Mouse (Mus musculus) MEL (cell line): ENCODE measurements around the gene Tent4b. TPM values are rescaled to one million over a fixed set of nuclear protein-coding genes. Genes with fewer than 3 reads are reported as not detected.

Source experiments
- DNase-seq: peaks from one replicate; pipeline ENCODE4 v3.0.0; 2011; ENCODE audit warnings: low read depth, low spot score
- H3K27ac ChIP-seq: 2 replicates; pipeline ENCODE4 v1.5.1; 2012; ENCODE audit warnings: low read depth, mild to moderate bottlenecking, control low read depth, low read length, moderate library complexity; ENCODE audit not compliant: control insufficient read depth
- H3K27me3 ChIP-seq, 2 experiments: fragments of 150-350 bp in 1 of 2; sonication (generic) in 1 of 2; 2 replicates each; pipeline ENCODE4 v1.6.1; 2012; ENCODE audit warnings: low read length in 2 of 2, mild to moderate bottlenecking in 2 of 2, improper control_type of control experiment in 1 of 2, moderate library complexity in 1 of 2; ENCODE audit not compliant: insufficient read depth in 2 of 2, control insufficient read depth in 1 of 2
- H3K36me3 ChIP-seq, 2 experiments: 2 replicates each; pipeline ENCODE4 v1.6.1; 2012 to 2014; ENCODE audit warnings: low read length in 2 of 2, improper control_type of control experiment in 1 of 2, inconsistent platforms in 1 of 2, mild to moderate bottlenecking in 1 of 2; ENCODE audit not compliant: insufficient read depth in 2 of 2, control insufficient read depth in 1 of 2
- H3K4me1 ChIP-seq, 2 experiments: fragments of 150-350 bp in 1 of 2; sonication (generic) in 1 of 2; 2 replicates each; pipeline ENCODE4 v1.6.1; 2012; ENCODE audit warnings: low read length in 2 of 2, improper control_type of control experiment in 1 of 2, mild to moderate bottlenecking in 1 of 2; ENCODE audit not compliant: insufficient read depth in 2 of 2, control insufficient read depth in 1 of 2
- H3K4me3 ChIP-seq, 2 experiments: fragments of 150-350 bp in 1 of 2; sonication (generic) in 1 of 2; 2 replicates each; pipeline ENCODE4 v1.5.1; 2012; ENCODE audit warnings: low read depth in 2 of 2, low read length in 2 of 2, mild to moderate bottlenecking in 2 of 2, moderate library complexity in 2 of 2, control low read depth in 1 of 2, improper control_type of control experiment in 1 of 2; ENCODE audit not compliant: control insufficient read depth in 1 of 2, insufficient read depth in 1 of 2
- H3K79me2 ChIP-seq: 2 replicates; pipeline ENCODE4 v1.6.1; 2012; ENCODE audit warnings: mild to moderate bottlenecking, low read length, moderate library complexity; ENCODE audit not compliant: control insufficient read depth, poor library complexity, insufficient read depth
- H3K9ac ChIP-seq: 2 replicates; pipeline ENCODE4 v1.6.1; 2012; ENCODE audit warnings: low read depth, mild to moderate bottlenecking, control low read depth, low read length, moderate library complexity; ENCODE audit not compliant: control insufficient read depth, poor library complexity, severe bottlenecking
- H3K9me3 ChIP-seq: fragments of 150-350 bp; sonication (generic); replicated peaks from 2 replicates; pipeline ENCODE4 v1.6.1; 2012; ENCODE audit warnings: mild to moderate bottlenecking, low read length, improper control_type of control experiment, moderate library complexity; ENCODE audit not compliant: insufficient read depth
- BHLHE40 ChIP-seq: IDR thresholded peaks from 2 replicates; pipeline ENCODE4 v1.6.1; 2012; ENCODE audit warnings: low read depth, mild to moderate bottlenecking, inconsistent platforms, low read length, improper control_type of control experiment, borderline replicate concordance
- CHD2 ChIP-seq: IDR thresholded peaks from 2 replicates; pipeline ENCODE4 v1.6.1; 2011; ENCODE audit warnings: low read length, improper control_type of control experiment
- CTCF ChIP-seq, 3 experiments: IDR thresholded peaks in 2 of 3; conservative IDR thresholded peaks in 1 of 3; 2 replicates each; pipeline ENCODE4 v1.5.1; 2011 to 2012; ENCODE audit warnings: low read length in 3 of 3, low read depth in 2 of 3, mild to moderate bottlenecking in 2 of 3, improper control_type of control experiment in 1 of 3, inconsistent platforms in 1 of 3, mixed read lengths in 1 of 3, moderate library complexity in 1 of 3; ENCODE audit not compliant: control insufficient read depth in 1 of 3, insufficient read depth in 1 of 3, poor library complexity in 1 of 3, severe bottlenecking in 1 of 3
- E2F4 ChIP-seq: IDR thresholded peaks from 2 replicates; pipeline ENCODE4 v1.6.1; 2011; ENCODE audit warnings: low read depth, low read length, improper control_type of control experiment, borderline replicate concordance
- ELF1 ChIP-seq: IDR thresholded peaks from 2 replicates; pipeline ENCODE4 v1.6.1; 2014; ENCODE audit warnings: low read depth, mild to moderate bottlenecking, inconsistent platforms, low read length, improper control_type of control experiment, moderate library complexity
- ETS1 ChIP-seq: IDR thresholded peaks from 2 replicates; pipeline ENCODE4 v1.6.1; 2012; ENCODE audit warnings: low read depth, mild to moderate bottlenecking, inconsistent platforms, low read length, improper control_type of control experiment, moderate library complexity
- GABPA ChIP-seq: IDR thresholded peaks from 2 replicates; pipeline ENCODE4 v1.6.1; 2012; ENCODE audit warnings: low read depth, mild to moderate bottlenecking, inconsistent platforms, low read length, improper control_type of control experiment, moderate library complexity
- GATA1 ChIP-seq: IDR thresholded peaks from 2 replicates; pipeline ENCODE4 v1.6.1; 2011; ENCODE audit warnings: low read depth, low read length, improper control_type of control experiment
- HCFC1 ChIP-seq: IDR thresholded peaks from 2 replicates; pipeline ENCODE4 v1.6.1; 2012; ENCODE audit warnings: low read depth, mild to moderate bottlenecking, inconsistent platforms, low read length, improper control_type of control experiment, moderate library complexity
- JUND ChIP-seq: IDR thresholded peaks from 2 replicates; pipeline ENCODE4 v1.6.1; 2011; ENCODE audit warnings: low read depth, mild to moderate bottlenecking, improper control_type of control experiment, low read length
- MAX ChIP-seq: IDR thresholded peaks from 2 replicates; pipeline ENCODE4 v1.6.1; 2011; ENCODE audit warnings: low read length, improper control_type of control experiment
- MAZ ChIP-seq: IDR thresholded peaks from 2 replicates; pipeline ENCODE4 v1.6.1; 2012; ENCODE audit warnings: low read depth, mild to moderate bottlenecking, inconsistent platforms, low read length, improper control_type of control experiment
- MEF2A ChIP-seq: IDR thresholded peaks from 2 replicates; pipeline ENCODE4 v1.6.1; 2014; ENCODE audit warnings: low read depth, mild to moderate bottlenecking, inconsistent platforms, low read length, improper control_type of control experiment; ENCODE audit not compliant: poor library complexity, insufficient replicate concordance, severe bottlenecking; ENCODE audit errors: extremely low read depth
- MYC ChIP-seq: IDR thresholded peaks from 2 replicates; pipeline ENCODE4 v1.6.1; 2011; ENCODE audit warnings: low read depth, mild to moderate bottlenecking, low read length, improper control_type of control experiment, moderate library complexity
- NELFE ChIP-seq: IDR thresholded peaks from 2 replicates; pipeline ENCODE4 v1.6.1; 2011; ENCODE audit warnings: low read depth, low read length, improper control_type of control experiment
- NRF1 ChIP-seq: IDR thresholded peaks from 2 replicates; pipeline ENCODE4 v1.6.1; 2014; ENCODE audit warnings: low read depth, mild to moderate bottlenecking, inconsistent platforms, low read length, improper control_type of control experiment, moderate library complexity; ENCODE audit not compliant: poor library complexity, insufficient read depth, severe bottlenecking
- POLR2AphosphoS2 ChIP-seq: IDR thresholded peaks from 2 replicates; pipeline ENCODE4 v1.6.1; 2011; ENCODE audit warnings: low read length, improper control_type of control experiment
- POLR2AphosphoS5 ChIP-seq: IDR thresholded peaks from 2 replicates; pipeline ENCODE4 v1.6.1; 2012; ENCODE audit warnings: low read depth, borderline replicate concordance, mild to moderate bottlenecking, inconsistent platforms, low read length, moderate library complexity, mixed read lengths
- RAD21 ChIP-seq: IDR thresholded peaks from 2 replicates; pipeline ENCODE4 v1.6.1; 2011; ENCODE audit warnings: mild to moderate bottlenecking, low read depth, low read length, improper control_type of control experiment
- RCOR1 ChIP-seq: IDR thresholded peaks from 2 replicates; pipeline ENCODE4 v1.6.1; 2012; ENCODE audit warnings: low read depth, mild to moderate bottlenecking, inconsistent platforms, low read length, improper control_type of control experiment
- SIN3A ChIP-seq: IDR thresholded peaks from 2 replicates; pipeline ENCODE4 v1.6.1; 2012; ENCODE audit warnings: low read length, improper control_type of control experiment, inconsistent platforms
- SMC3 ChIP-seq: IDR thresholded peaks from 2 replicates; pipeline ENCODE4 v1.6.1; 2011; ENCODE audit warnings: low read depth, low read length, improper control_type of control experiment
- TAL1 ChIP-seq: IDR thresholded peaks from 2 replicates; pipeline ENCODE4 v1.6.1; 2012; ENCODE audit warnings: mild to moderate bottlenecking, inconsistent platforms, low read length, moderate library complexity, mixed read lengths
- TBP ChIP-seq: IDR thresholded peaks from 2 replicates; pipeline ENCODE4 v1.8.0; 2011; ENCODE audit warnings: low read depth, low read length, improper control_type of control experiment
- UBTF ChIP-seq: IDR thresholded peaks from 2 replicates; pipeline ENCODE4 v1.6.1; 2012; ENCODE audit warnings: low read depth, mild to moderate bottlenecking, inconsistent platforms, low read length, improper control_type of control experiment, moderate library complexity, borderline replicate concordance; ENCODE audit not compliant: insufficient read depth
- USF2 ChIP-seq, 2 experiments: IDR thresholded peaks; 2 replicates each; pipeline ENCODE4 v1.6.1; 2011 to 2012; ENCODE audit warnings: improper control_type of control experiment in 2 of 2, low read length in 2 of 2, borderline replicate concordance in 1 of 2, inconsistent platforms in 1 of 2, low read depth in 1 of 2, mild to moderate bottlenecking in 1 of 2; ENCODE audit not compliant: insufficient read depth in 1 of 2
- ZKSCAN1 ChIP-seq: IDR thresholded peaks from 2 replicates; pipeline ENCODE4 v1.6.1; 2012; ENCODE audit warnings: low read depth, mild to moderate bottlenecking, inconsistent platforms, low read length, improper control_type of control experiment, moderate library complexity
- polyA plus RNA-seq, 2 experiments: library from polyadenylated mRNA; stranded (reverse) in 1 of 2; unstranded in 1 of 2; fragments of >175 nt in 1 of 2; fragments of >200 nt in 1 of 2; gene quantifications; 2 replicates each; pipeline versions ENCODE4 v1.2.1 to v1.2.4; 2012; ENCODE audit warnings: low replicate concordance in 2 of 2, low read depth in 1 of 2; ENCODE audit not compliant: insufficient read length in 2 of 2, insufficient read depth in 1 of 2, missing spikeins in 1 of 2
- total RNA-seq: library from RNA; depleted of rRNA; stranded (reverse); fragments of 300-350 nt; gene quantifications from 2 replicates; pipeline ENCODE4 v1.2.3, GENCODE M21; 2012

Gene Tent4b
- total and polyA plus RNA-seq, 3 experiments: 25.9 to 45.3 TPM; not detected in 1

- no peak overlapping the region for H3K27ac ChIP-seq
- no peaks in the 10 kb centered on the region for H3K27me3 ChIP-seq
- no peak overlapping the region for H3K9ac ChIP-seq
- no peak for DNase-seq
- H3K36me3 ChIP-seq: no peaks in the 10 kb centered on the region
- no peaks in the 10 kb centered on the region for H3K79me2 ChIP-seq
- no peak for TF ChIP-seq NELFE
- no peak for TF ChIP-seq TAL1
- TF ChIP-seq, all 39 proteins: peak for 0
- Histone ChIP-seq H3K9me3 (no peaks in the 10 kb centered on the region), H3K4me3 (no peak overlapping the region), H3K4me1 (no peaks in the 10 kb centered on the region)
Observed at GRCm38 (mm10) chr8:88183121-88183520, 15.9 kb upstream of the Tent4b start.

GRCm38 (mm10) chr8:88184914-88185313, 14.1 kb upstream of the Tent4b start:
- H3K79me2 ChIP-seq: no peaks in the 10 kb centered on the region
- DNase-seq: no peak
- H3K27me3 ChIP-seq: no peaks in the 10 kb centered on the region

GRCm38 (mm10) chr8:88185716-88186115, 13.3 kb upstream of the Tent4b start:
- Histone ChIP-seq H3K79me2 (no peaks in the 10 kb centered on the region), H3K4me3 (no peak overlapping the region), H3K9ac (no peak overlapping the region), H3K27me3 (no peaks in the 10 kb centered on the region), H3K9me3 (no peaks in the 10 kb centered on the region), H3K4me1 (no peaks in the 10 kb centered on the region), H3K27ac (no peak overlapping the region), H3K36me3 (no peaks in the 10 kb centered on the region)
- no peak for DNase-seq
- no peak for TF ChIP-seq ETS1
- no peak for TF ChIP-seq MEF2A
- no peak for TF ChIP-seq TBP
- TF ChIP-seq CHD2: no peak
- TF ChIP-seq CTCF (IDR thresholded peaks at IDR 0.05 in 2 of 3, conservative IDR thresholded peaks at IDR 0.05 in 1 of 3; ENCODE audit: control insufficient read depth in 1 of 3, insufficient read depth in 1 of 3, low read depth in 2 of 3, low read length in 3 of 3, poor library complexity in 1 of 3, severe bottlenecking in 1 of 3): no peak
- TF ChIP-seq USF2 (IDR thresholded peaks at IDR 0.05; ENCODE audit: borderline replicate concordance in 1 of 2, insufficient read depth in 1 of 2, low read depth in 1 of 2, low read length in 2 of 2): no peak
- no peak for TF ChIP-seq POLR2AphosphoS2
- no peak for TF ChIP-seq ZKSCAN1
- TF ChIP-seq SMC3: no peak
- TF ChIP-seq NRF1: no peak
- TF ChIP-seq JUND: no peak
- no peak for TF ChIP-seq GABPA
- TF ChIP-seq BHLHE40: no peak
- TF ChIP-seq GATA1: no peak
- TF ChIP-seq POLR2AphosphoS5: no peak
- no peak for TF ChIP-seq UBTF
- TF ChIP-seq MAX: no peak
- no peak for TF ChIP-seq RAD21
- TF ChIP-seq RCOR1: no peak
- TF ChIP-seq NELFE: no peak

More at GRCm38 (mm10) chr8:88184914-88185313, 14.1 kb upstream of the Tent4b start:
- no peaks in the 10 kb centered on the region for H3K4me1 ChIP-seq
- H3K9me3 ChIP-seq: no peaks in the 10 kb centered on the region
- no peak for TF ChIP-seq HCFC1
- no peak for TF ChIP-seq MEF2A
- no peak for TF ChIP-seq MAZ
- no peak for TF ChIP-seq USF2 (IDR thresholded peaks at IDR 0.05; ENCODE audit: borderline replicate concordance in 1 of 2, insufficient read depth in 1 of 2, low read depth in 1 of 2, low read length in 2 of 2)
- TF ChIP-seq JUND: no peak
- no peak for TF ChIP-seq MYC
- no peak for TF ChIP-seq GATA1
- no peak for TF ChIP-seq CTCF (IDR thresholded peaks at IDR 0.05 in 2 of 3, conservative IDR thresholded peaks at IDR 0.05 in 1 of 3; ENCODE audit: control insufficient read depth in 1 of 3, insufficient read depth in 1 of 3, low read depth in 2 of 3, low read length in 3 of 3, poor library complexity in 1 of 3, severe bottlenecking in 1 of 3)
- TF ChIP-seq ELF1: no peak
- no peak for TF ChIP-seq SIN3A
- no peak for TF ChIP-seq E2F4
- H3K4me3 ChIP-seq: no peak overlapping the region
- no peaks in the 10 kb centered on the region for H3K36me3 ChIP-seq
- no peak overlapping the region for H3K9ac ChIP-seq
- no peak overlapping the region for H3K27ac ChIP-seq
